Mouse (Mus musculus): ENCODE results near the gene Olfr282.
"Not testable (repeated sequence)": the region's sequence is repeated elsewhere in the genome, so short reads cannot be mapped to it uniquely, and the experiment has no call there.

Gene Olfr282

GRCm38 (mm10) chr15:98430925-98431324, at the start of gene Olfr282:
Gene Olfr282, plus strand, starts transcription at chr15:98431225.
- DNase-seq (ENCODE audit: extremely low spot score) = not testable (repeated sequence)

- DNase-seq (ENCODE audit: extremely low spot score) = no peak
Observed at GRCm38 (mm10) chr15:98387621-98388020, 43.4 kb upstream of the Olfr282 start.

- peak; percentile 69 for DNase-seq (ENCODE audit: extremely low spot score)
Observed at GRCm38 (mm10) chr15:98389796-98390195, 41.2 kb upstream of the Olfr282 start.

- DNase-seq (ENCODE audit: extremely low spot score) = no peak
Observed at GRCm38 (mm10) chr15:98391081-98391902, 39.7 kb upstream of the Olfr282 start.

GRCm38 (mm10) chr15:98391903-98392187, 39.2 kb upstream of the Olfr282 start:
- no peak for DNase-seq (ENCODE audit: extremely low spot score)

- DNase-seq (ENCODE audit: extremely low spot score) = no peak
Observed at GRCm38 (mm10) chr15:98397136-98397535, 33.9 kb upstream of the Olfr282 start.

- DNase-seq (ENCODE audit: extremely low spot score) = no peak
Observed at GRCm38 (mm10) chr15:98402356-98402755, 28.7 kb upstream of the Olfr282 start.

GRCm38 (mm10) chr15:98408406-98409060, 22.5 kb upstream of the Olfr282 start:
- no peak for DNase-seq (ENCODE audit: extremely low spot score)

- no peak for DNase-seq (ENCODE audit: extremely low spot score)
Observed at GRCm38 (mm10) chr15:98409635-98410034, 21.4 kb upstream of the Olfr282 start.

GRCm38 (mm10) chr15:98410249-98410648, 20.8 kb upstream of the Olfr282 start:
- DNase-seq (ENCODE audit: extremely low spot score) = no peak

- DNase-seq (ENCODE audit: extremely low spot score) = no peak
Observed at GRCm38 (mm10) chr15:98415996-98416395, 15.0 kb upstream of the Olfr282 start.

GRCm38 (mm10) chr15:98416802-98417201, 14.2 kb upstream of the Olfr282 start:
- DNase-seq (ENCODE audit: extremely low spot score) = not testable (repeated sequence)

GRCm38 (mm10) chr15:98417285-98417684, 13.7 kb upstream of the Olfr282 start:
- not testable (repeated sequence) for DNase-seq (ENCODE audit: extremely low spot score)

GRCm38 (mm10) chr15:98418096-98418495, 12.9 kb upstream of the Olfr282 start:
- no peak for DNase-seq (ENCODE audit: extremely low spot score)

GRCm38 (mm10) chr15:98420897-98421296, 10.1 kb upstream of the Olfr282 start:
- DNase-seq (ENCODE audit: extremely low spot score) = no peak

GRCm38 (mm10) chr15:98424326-98424725, 6.7 kb upstream of the Olfr282 start:
- peak; percentile 16 for DNase-seq (ENCODE audit: extremely low spot score)

- no peak for DNase-seq (ENCODE audit: extremely low spot score)
Observed at GRCm38 (mm10) chr15:98424753-98425152, 6.3 kb upstream of the Olfr282 start.

- no peak for DNase-seq (ENCODE audit: extremely low spot score)
Observed at GRCm38 (mm10) chr15:98425188-98425587, 5.8 kb upstream of the Olfr282 start.

GRCm38 (mm10) chr15:98444561-98444960, 13.5 kb downstream of the Olfr282 start:
- DNase-seq (ENCODE audit: extremely low spot score) = no peak

GRCm38 (mm10) chr15:98448521-98448920, 17.5 kb downstream of the Olfr282 start:
- no peak for DNase-seq (ENCODE audit: extremely low spot score)

GRCm38 (mm10) chr15:98452288-98452687, 21.3 kb downstream of the Olfr282 start, which contains the start of gene Olfr281:
Gene Olfr281, plus strand, starts transcription at chr15:98452588.
- DNase-seq (ENCODE audit: extremely low spot score) = no peak

GRCm38 (mm10) chr15:98469596-98469995, 38.6 kb downstream of the Olfr282 start, which contains the start of gene OR5BS1P:
Gene OR5BS1P, plus strand, starts transcription at chr15:98469896.
- DNase-seq (ENCODE audit: extremely low spot score) = no peak

- DNase-seq (ENCODE audit: extremely low spot score) = no peak
Observed at GRCm38 (mm10) chr15:98471539-98471938, 40.5 kb downstream of the Olfr282 start.
